In the genomic region with DNA sequence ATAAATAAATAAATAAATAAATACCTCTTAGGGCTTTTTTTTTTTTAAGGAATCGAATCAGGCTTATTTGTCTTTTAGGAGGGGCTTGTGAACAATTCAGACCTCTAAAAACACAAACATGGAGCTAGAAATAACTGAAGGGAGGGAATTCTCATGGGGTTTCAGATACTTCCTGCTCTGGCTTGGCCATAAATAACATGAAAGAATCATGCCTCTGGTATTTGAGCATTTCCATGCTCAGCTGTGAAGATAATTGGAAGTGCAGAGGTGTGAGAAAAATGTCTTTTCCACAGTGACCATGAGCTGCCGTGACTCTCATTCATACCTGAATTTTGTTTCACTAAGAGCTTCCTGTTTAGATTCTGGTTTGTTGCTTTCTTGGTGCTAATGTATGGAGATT, we compare ENCODE assay signal across 20 mouse cellular contexts.
DNase-seq lines count a peak whose midpoint lies in the region; ATAC-seq lines count a peak whose summit lies in the region.
"Had no signal": no experiment of that assay in that cellular context is flagged by ENCODE, and none has a peak within 500 bp of the region (broad histone marks: within the 10 kb centered on the region; RNA-seq: fewer than 3 reads in every experiment).

No protein-coding gene starts in this region.

- H3K4me3 ChIP-seq in heart, embryonic 11.5 days (ENCODE audit: low read depth, low read length), result no peak overlapping the region
- H3K4me3 ChIP-seq in limb, embryonic 11.5 days (ENCODE audit: low read depth, low read length), result no peak overlapping the region
- no peak overlapping the region for H3K4me3 ChIP-seq in limb, embryonic 10.5 days
- H3K4me3 ChIP-seq: embryonic facial prominence, embryonic 15.5 days; forebrain, embryonic 13.5 days; left cerebral cortex, adult 2 months; limb, embryonic 12.5 days; liver, embryonic 15.5 days; megakaryocyte, embryonic 14.5 days had no signal

- WGBS in heart, embryonic 11.5 days (ENCODE audit: insufficient replicate concordance), result 32% methylated on average over 2 of the region's 2 CpGs
- 70% methylated on average over 2 of the region's 2 CpGs for WGBS in limb, embryonic 11.5 days
- WGBS in limb, embryonic 10.5 days, result 70% methylated on average over 2 of the region's 2 CpGs

- no peaks in the 10 kb centered on the region for H3K9me3 ChIP-seq in heart, embryonic 11.5 days (replicated peaks; ENCODE audit: control insufficient read depth, low read length)
- H3K9me3 ChIP-seq in limb, embryonic 11.5 days (ENCODE audit: control insufficient read depth, low read length), result no peaks in the 10 kb centered on the region
- H3K9me3 ChIP-seq in limb, embryonic 10.5 days (replicated peaks), result no peaks in the 10 kb centered on the region
- H3K9me3 ChIP-seq: embryonic facial prominence, embryonic 15.5 days; forebrain, embryonic 13.5 days; limb, embryonic 12.5 days; liver, embryonic 15.5 days; megakaryocyte, embryonic 14.5 days had no signal

- DNase-seq in embryo, embryonic 11 days, result peak; percentile 5
- DNase-seq in embryo, embryonic 10.5 days (ENCODE audit: low spot score), result no peak
- peak; percentile 54 to 67 for DNase-seq in heart, adult 9 months (ENCODE audit: low spot score in 2 of 2)
- DNase-seq in limb, embryonic 11.5 days (ENCODE audit: low spot score), result peak; percentile 12
- no peak for DNase-seq in limb, embryonic 10.5 days (ENCODE audit: low spot score)
- DNase-seq in mesoderm, embryonic 11.5 days (ENCODE audit: low read depth, low spot score), result peak; percentile 30
- DNase-seq in layer of hippocampus, adult 9-10 months (ENCODE audit: low spot score), result no peak
- DNase-seq: adrenal gland, adult 2 months; cerebellum, adult 2 months; kidney, adult 8-10 months; lung, postnatal 10 days; right cerebral cortex, adult 18-20 months had no signal

- H3K9ac ChIP-seq in heart, embryonic 11.5 days (ENCODE audit: low read depth, low read length), result no peak overlapping the region
- H3K9ac ChIP-seq in limb, embryonic 11.5 days (ENCODE audit: low read length), result no peak overlapping the region
- H3K9ac ChIP-seq: embryonic facial prominence, embryonic 15.5 days; forebrain, embryonic 13.5 days; limb, embryonic 12.5 days; liver, embryonic 15.5 days had no signal

- H3K4me2 ChIP-seq in heart, embryonic 11.5 days, result no peak overlapping the region
- no peak overlapping the region for H3K4me2 ChIP-seq in limb, embryonic 11.5 days (ENCODE audit: low read depth, severe bottlenecking)
- H3K4me2 ChIP-seq: embryonic facial prominence, embryonic 15.5 days; forebrain, embryonic 13.5 days; limb, embryonic 12.5 days; liver, embryonic 15.5 days had no signal

- no peak overlapping the region for H3K27ac ChIP-seq in heart, embryonic 11.5 days (ENCODE audit: low read depth, low read length)
- H3K27ac ChIP-seq in limb, embryonic 11.5 days (replicated peaks; ENCODE audit: low read depth, low read length), result no peak overlapping the region
- no peak overlapping the region for H3K27ac ChIP-seq in limb, embryonic 10.5 days
- H3K27ac ChIP-seq: embryonic facial prominence, embryonic 15.5 days; forebrain, embryonic 13.5 days; left cerebral cortex, adult 2 months; limb, embryonic 12.5 days; liver, embryonic 15.5 days had no signal

- no peaks in the 10 kb centered on the region for H3K36me3 ChIP-seq in heart, embryonic 11.5 days (ENCODE audit: control insufficient read depth, insufficient read depth, low read length)
- no peaks in the 10 kb centered on the region for H3K36me3 ChIP-seq in limb, embryonic 11.5 days (ENCODE audit: control insufficient read depth, insufficient read depth, low read length)
- no peaks in the 10 kb centered on the region for H3K36me3 ChIP-seq in limb, embryonic 10.5 days
- H3K36me3 ChIP-seq: embryonic facial prominence, embryonic 15.5 days; limb, embryonic 12.5 days; liver, embryonic 15.5 days had no signal

- ATAC-seq in heart, embryonic 11.5 days (replicated peaks; ENCODE audit: insufficient number of reproducible peaks, low FRiP score, low TSS enrichment), result no peak
- ATAC-seq in limb, embryonic 11.5 days (ENCODE audit: insufficient number of reproducible peaks, low FRiP score, low TSS enrichment, low read depth), result no peak
- ATAC-seq: forebrain, embryonic 13.5 days; hindbrain, embryonic 16.5 days had no signal

- H3K4me1 ChIP-seq in heart, embryonic 11.5 days (ENCODE audit: control insufficient read depth, insufficient read depth, low read length), result peaks cover 9% of the 10 kb centered on the region; the same call in 1 of the 2 replicates
- no peaks in the 10 kb centered on the region for H3K4me1 ChIP-seq in limb, embryonic 11.5 days (ENCODE audit: control insufficient read depth, insufficient read depth, low read length)
- H3K4me1 ChIP-seq in limb, embryonic 10.5 days, result no peaks in the 10 kb centered on the region; the same call in 1 of the 2 replicates
- H3K4me1 ChIP-seq: embryonic facial prominence, embryonic 15.5 days; forebrain, embryonic 13.5 days; limb, embryonic 12.5 days; liver, embryonic 15.5 days; megakaryocyte, embryonic 14.5 days had no signal

- H3K27me3 ChIP-seq in heart, embryonic 11.5 days (ENCODE audit: control insufficient read depth, insufficient read depth, low read length), result no peaks in the 10 kb centered on the region
- H3K27me3 ChIP-seq in limb, embryonic 11.5 days (ENCODE audit: control insufficient read depth, insufficient read depth, low read length), result no peaks in the 10 kb centered on the region
- no peaks in the 10 kb centered on the region for H3K27me3 ChIP-seq in limb, embryonic 10.5 days (ENCODE audit: low read depth, poor library complexity, severe bottlenecking)
- H3K27me3 ChIP-seq: embryonic facial prominence, embryonic 15.5 days; forebrain, embryonic 13.5 days; limb, embryonic 12.5 days; liver, embryonic 15.5 days; megakaryocyte, embryonic 14.5 days had no signal

Comparison
In these comparisons a context has a peak if more than half of its experiments do, and no peak if none do; other contexts are left out.
1. DNase-seq: peak in embryo, embryonic 11 days (single experiment), heart, adult 9 months (2 of 2), limb, embryonic 11.5 days (single experiment) and mesoderm, embryonic 11.5 days (single experiment); none in embryo, embryonic 10.5 days (single experiment), limb, embryonic 10.5 days (single experiment) and layer of hippocampus, adult 9-10 months (single experiment).